Mouse (Mus musculus): ENCODE results near the gene Traf6. TPM values are rescaled to one million over a fixed set of nuclear protein-coding genes. Genes with fewer than 3 reads are reported as not detected.
A peak's percentile ranks its signal among the peaks of the same experiment; 100 is the strongest.

Traf6 gene
- 12.8 and 13.3 TPM in 2 replicates for polyA plus RNA-seq (2014; fragmentation: Nextera tagmentation; extraction: Ambion mirVana)

DNA sequence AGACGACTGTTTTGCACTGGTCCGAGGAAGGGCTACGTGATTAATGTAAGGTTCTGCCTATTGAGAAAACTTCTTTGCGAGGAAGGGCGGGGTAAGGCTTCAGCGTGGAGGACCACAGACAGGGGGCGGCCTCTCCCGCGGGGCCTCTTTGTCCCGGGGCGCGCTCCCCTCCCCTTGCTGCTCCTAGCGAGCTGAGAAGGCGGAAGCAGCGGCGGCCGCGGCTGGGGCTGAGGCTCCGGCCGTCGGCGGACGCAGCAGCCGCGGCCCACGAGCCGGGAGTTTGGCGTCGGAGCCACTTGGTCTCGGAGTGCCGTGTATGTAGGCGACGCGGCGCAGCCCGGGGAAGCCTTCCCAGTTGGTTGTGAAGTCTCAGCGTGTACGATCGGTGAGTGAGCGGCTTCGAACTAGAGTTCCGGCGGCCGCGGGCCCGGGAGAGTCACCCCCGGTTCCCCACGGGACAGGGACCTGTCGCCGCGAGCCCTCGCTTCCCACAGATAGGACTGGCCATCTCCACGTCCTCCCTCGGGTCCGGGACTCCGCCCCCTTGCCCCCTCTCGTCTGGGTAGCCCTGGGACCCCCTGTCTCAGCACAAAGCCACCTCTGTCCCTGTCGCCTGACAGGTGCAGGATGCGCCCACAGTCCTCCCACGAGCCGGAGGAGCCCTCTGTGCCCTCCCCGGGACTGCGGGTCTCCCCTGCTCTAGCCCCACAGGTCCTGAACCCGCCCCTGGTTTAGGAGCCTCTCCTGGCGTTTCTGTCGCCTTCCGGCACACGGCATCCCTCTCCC, at the start of gene Traf6:
Gene Traf6 (plus strand): TSS at position 194 of the 786 bp plus-strand sequence.
- ATAC-seq (ENCODE audit: low read depth) (peak; percentile 96), DNase-seq (ENCODE audit: low spot score) (peak; percentile 93)
- under 1% methylated on average over 51 of the region's 68 CpGs for WGBS
- Histone ChIP-seq H3K27me3 (replicated peaks; ENCODE audit: control insufficient read depth, insufficient read depth, low read length) (no peaks in the 10 kb centered on the region), H3K9ac (ENCODE audit: low read depth, low read length) (peak within 1 kb of the TSS; percentile 96), H3K27ac (replicated peaks; ENCODE audit: low read depth, low read length) (peak within 1 kb of the TSS; percentile 15), H3K9me3 (ENCODE audit: control insufficient read depth, low read length) (no peaks in the 10 kb centered on the region), H3K4me3 (ENCODE audit: low read depth, low read length) (peak within 1 kb of the TSS; percentile 91), H3K4me2 (ENCODE audit: low read depth, low read length) (peak within 1 kb of the TSS; percentile 73), H3K36me3 (ENCODE audit: control insufficient read depth, insufficient read depth, low read length) (no peaks in the 10 kb centered on the region), H3K4me1 (ENCODE audit: control insufficient read depth, insufficient read depth, low read length) (peaks cover 5% of the 10 kb centered on the region; the same call in 1 of the 2 replicates)

DNA sequence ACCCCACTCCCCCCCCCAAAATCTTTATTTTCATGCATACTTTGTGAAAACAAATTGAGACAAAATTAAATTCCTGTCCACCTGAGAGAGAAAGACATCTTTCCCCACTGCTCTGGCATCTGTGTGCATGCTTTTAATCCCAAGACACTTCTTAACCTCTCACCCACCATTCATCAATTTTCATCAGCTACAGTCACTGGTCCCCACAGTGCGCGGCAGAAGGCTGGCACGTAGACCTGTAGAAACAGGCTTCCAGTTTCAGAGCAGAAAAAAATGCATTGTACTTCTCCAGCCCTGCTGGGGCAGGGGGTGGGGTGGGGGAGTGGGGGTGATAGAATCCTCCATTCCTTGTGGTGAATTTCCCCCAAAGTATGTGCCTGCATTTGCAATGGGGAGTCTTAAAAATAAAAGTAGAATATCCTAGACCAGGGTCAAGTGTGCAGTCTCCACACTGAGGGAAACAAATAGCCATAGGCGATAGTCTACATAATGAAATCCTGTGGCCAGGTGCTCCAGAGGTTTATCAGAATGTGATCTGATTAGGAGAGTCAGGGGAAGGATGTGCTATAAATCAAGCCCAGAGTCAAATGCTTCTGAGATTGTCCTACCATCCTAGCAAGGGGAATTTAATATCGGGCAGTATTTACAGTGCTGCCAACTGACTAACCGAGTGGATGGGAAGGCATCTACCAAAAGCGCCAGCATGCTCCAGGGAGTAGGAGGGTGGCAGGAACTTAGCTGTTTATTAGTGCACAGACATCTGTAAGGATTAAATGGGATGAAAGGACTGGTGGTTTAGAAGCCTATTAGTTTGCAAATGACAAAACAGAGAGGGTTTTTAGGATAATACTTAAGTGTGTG, 39.0 kb upstream of the Traf6 start:
- Histone ChIP-seq H3K27me3 (replicated peaks; ENCODE audit: control insufficient read depth, insufficient read depth, low read length) (no peaks in the 10 kb centered on the region), H3K4me2 (ENCODE audit: low read depth, low read length) (no peak overlapping the region), H3K36me3 (ENCODE audit: control insufficient read depth, insufficient read depth, low read length) (no peaks in the 10 kb centered on the region), H3K9me3 (ENCODE audit: control insufficient read depth, low read length) (no peaks in the 10 kb centered on the region), H3K9ac (ENCODE audit: low read depth, low read length) (no peak overlapping the region), H3K4me3 (ENCODE audit: low read depth, low read length) (no peak overlapping the region), H3K27ac (replicated peaks; ENCODE audit: low read depth, low read length) (no peak overlapping the region), H3K4me1 (ENCODE audit: control insufficient read depth, insufficient read depth, low read length) (peaks cover 6% of the 10 kb centered on the region; the same call in 1 of the 2 replicates)
- DNase-seq (ENCODE audit: low spot score) (no peak), ATAC-seq (ENCODE audit: low read depth) (no peak)
- 44% methylated on average over 7 of the region's 7 CpGs for WGBS

DNA sequence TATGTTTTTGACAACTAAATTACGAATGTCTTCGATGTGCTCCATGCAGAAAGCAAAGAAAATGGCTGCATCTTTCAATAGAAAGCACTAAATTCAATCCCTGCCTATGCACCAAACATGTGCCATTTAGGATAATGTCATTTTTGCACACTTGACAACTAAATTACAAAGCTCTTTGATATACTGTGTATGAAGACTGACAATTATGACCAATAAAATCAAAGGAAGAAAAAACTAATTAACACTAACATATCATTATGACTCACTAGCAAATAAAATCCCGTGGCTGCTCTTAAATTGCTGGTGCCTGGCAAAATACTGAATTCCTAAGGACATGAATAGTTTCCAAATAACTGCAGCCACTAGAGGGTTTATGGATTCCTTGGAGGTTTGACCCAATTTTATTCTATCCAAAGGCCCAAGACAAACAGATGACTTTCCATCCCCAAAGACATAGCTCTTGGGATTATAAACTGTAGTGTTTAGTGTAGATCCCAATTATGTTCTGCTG, 38.3 kb upstream of the Traf6 start:
- DNase-seq (ENCODE audit: low spot score) (peak; percentile 24), ATAC-seq (ENCODE audit: low read depth) (no peak)
- whole genome bisulfite sequencing, result 68% methylated on average over 3 of the region's 3 CpGs
- Histone ChIP-seq H3K27me3 (replicated peaks; ENCODE audit: control insufficient read depth, insufficient read depth, low read length) (no peaks in the 10 kb centered on the region), H3K4me2 (ENCODE audit: low read depth, low read length) (no peak overlapping the region), H3K9ac (ENCODE audit: low read depth, low read length) (no peak overlapping the region), H3K4me1 (ENCODE audit: control insufficient read depth, insufficient read depth, low read length) (peaks cover 6% of the 10 kb centered on the region; the same call in 1 of the 2 replicates), H3K9me3 (ENCODE audit: control insufficient read depth, low read length) (no peaks in the 10 kb centered on the region), H3K4me3 (ENCODE audit: low read depth, low read length) (no peak overlapping the region), H3K27ac (replicated peaks; ENCODE audit: low read depth, low read length) (no peak overlapping the region), H3K36me3 (ENCODE audit: control insufficient read depth, insufficient read depth, low read length) (no peaks in the 10 kb centered on the region)

DNA sequence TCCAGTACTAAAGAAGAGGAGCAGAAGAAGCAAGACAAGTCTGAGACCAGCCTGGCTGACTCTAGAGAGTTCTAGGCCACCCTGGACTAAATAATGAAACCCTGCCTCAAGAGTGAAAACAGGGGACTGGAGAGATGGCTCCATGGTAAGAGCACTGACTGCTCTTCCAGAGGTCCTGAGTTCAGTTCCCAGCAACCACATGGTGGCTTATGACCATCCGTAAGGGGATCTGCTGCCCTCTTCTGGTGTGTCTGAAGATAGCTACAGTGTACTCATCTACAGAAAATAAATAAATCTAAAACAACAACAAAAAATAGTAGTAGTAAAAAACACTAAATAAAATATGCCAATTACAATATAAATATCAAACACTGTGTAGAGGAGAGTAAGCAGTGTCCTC, 32.4 kb upstream of the Traf6 start:
- Histone ChIP-seq H3K4me1 (ENCODE audit: control insufficient read depth, insufficient read depth, low read length) (peaks cover 9% of the 10 kb centered on the region; the same call in 1 of the 2 replicates), H3K36me3 (ENCODE audit: control insufficient read depth, insufficient read depth, low read length) (no peaks in the 10 kb centered on the region), H3K4me3 (ENCODE audit: low read depth, low read length) (no peak overlapping the region), H3K4me2 (ENCODE audit: low read depth, low read length) (no peak overlapping the region), H3K27me3 (replicated peaks; ENCODE audit: control insufficient read depth, insufficient read depth, low read length) (no peaks in the 10 kb centered on the region), H3K9me3 (ENCODE audit: control insufficient read depth, low read length) (no peaks in the 10 kb centered on the region), H3K27ac (replicated peaks; ENCODE audit: low read depth, low read length) (no peak overlapping the region), H3K9ac (ENCODE audit: low read depth, low read length) (no peak overlapping the region)
- WGBS, result 100% methylated on average over 1 of the region's 1 CpGs
- DNase-seq (ENCODE audit: low spot score) (no peak), ATAC-seq (ENCODE audit: low read depth) (no peak)

DNA sequence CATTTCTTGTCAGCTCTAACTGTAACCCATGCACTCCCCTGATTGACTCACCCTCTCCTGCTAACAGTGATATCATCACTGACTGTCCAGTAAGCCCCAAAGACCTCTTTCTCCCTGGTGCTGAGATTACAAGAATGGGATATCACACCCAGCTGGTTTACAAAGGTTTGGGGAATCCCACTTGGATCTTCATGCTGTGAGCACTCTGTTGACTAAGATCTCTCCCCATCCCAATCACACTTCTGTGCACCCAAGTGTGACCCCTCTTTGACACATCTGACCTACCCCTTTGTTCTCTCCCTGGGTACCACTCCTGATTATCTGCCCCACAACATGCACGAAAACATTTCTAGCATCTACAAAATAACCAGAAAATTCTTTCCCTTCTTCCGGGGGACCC, 29.9 kb upstream of the Traf6 start:
- Histone ChIP-seq H3K27ac (replicated peaks; ENCODE audit: low read depth, low read length) (peak overlapping the region; percentile 77; the same call in 1 of the 2 replicates), H3K4me3 (ENCODE audit: low read depth, low read length) (no peak overlapping the region), H3K9ac (ENCODE audit: low read depth, low read length) (no peak overlapping the region), H3K4me1 (ENCODE audit: control insufficient read depth, insufficient read depth, low read length) (peaks cover 9% of the 10 kb centered on the region; the same call in 1 of the 2 replicates), H3K4me2 (ENCODE audit: low read depth, low read length) (no peak overlapping the region), H3K27me3 (replicated peaks; ENCODE audit: control insufficient read depth, insufficient read depth, low read length) (no peaks in the 10 kb centered on the region), H3K9me3 (ENCODE audit: control insufficient read depth, low read length) (no peaks in the 10 kb centered on the region), H3K36me3 (ENCODE audit: control insufficient read depth, insufficient read depth, low read length) (no peaks in the 10 kb centered on the region)
- DNase-seq (ENCODE audit: low spot score) (no peak), ATAC-seq (ENCODE audit: low read depth) (no peak)
- WGBS, result 59% methylated on average over 2 of the region's 2 CpGs

DNA sequence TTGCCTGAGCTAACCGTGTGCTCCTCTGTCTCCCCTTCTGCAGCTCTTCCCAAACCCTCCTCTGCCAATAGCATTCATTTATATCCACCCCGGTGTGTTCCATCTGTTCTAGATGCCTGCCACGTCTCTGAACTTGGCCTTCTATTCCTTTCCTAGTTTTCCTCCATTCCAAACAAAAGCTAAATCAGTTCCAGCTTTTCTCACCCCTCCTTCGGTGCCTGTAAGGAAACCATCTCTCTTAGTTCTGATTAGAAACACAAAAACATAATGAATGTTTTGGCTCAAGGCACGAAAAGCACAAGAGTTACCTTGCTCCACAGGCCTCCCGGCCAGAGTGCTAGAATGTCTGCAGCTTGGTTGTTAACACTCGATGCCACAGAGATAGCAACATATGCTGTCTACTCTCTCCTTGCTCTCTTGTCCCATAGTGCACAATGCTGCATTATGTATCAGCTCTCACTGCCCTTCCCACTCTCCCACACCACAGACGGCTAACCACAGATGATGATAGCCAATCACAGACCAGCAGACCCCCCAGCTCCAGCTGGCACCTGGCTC, 29.0 kb upstream of the Traf6 start, which contains the start of the genes Rag1 and B230118H07Rik:
Gene Rag1 (minus strand): TSS at position 388 of the 558 bp plus-strand sequence.
Gene B230118H07Rik (minus strand): TSS at position 419 of the 558 bp plus-strand sequence.
- Histone ChIP-seq H3K4me1 (ENCODE audit: control insufficient read depth, insufficient read depth, low read length) (peaks cover 9% of the 10 kb centered on the region; the same call in 1 of the 2 replicates), H3K9ac (ENCODE audit: low read depth, low read length) (0 out of 2 replicates have a peak within 1 kb of the TSS, but pooled peaks have one; percentile 19), H3K9me3 (ENCODE audit: control insufficient read depth, low read length) (no peaks in the 10 kb centered on the region), H3K36me3 (ENCODE audit: control insufficient read depth, insufficient read depth, low read length) (no peaks in the 10 kb centered on the region), H3K27me3 (replicated peaks; ENCODE audit: control insufficient read depth, insufficient read depth, low read length) (no peaks in the 10 kb centered on the region), H3K27ac (replicated peaks; ENCODE audit: low read depth, low read length) (peak within 1 kb of the TSS; percentile 77), H3K4me3 (ENCODE audit: low read depth, low read length) (no peak within 1 kb of the TSS), H3K4me2 (ENCODE audit: low read depth, low read length) (peak within 1 kb of the TSS; percentile 25)
- ATAC-seq (ENCODE audit: low read depth) (peak; percentile 71), DNase-seq (ENCODE audit: low spot score) (peak; percentile 71)
- 22% methylated on average over 8 of the region's 8 CpGs for WGBS

DNA sequence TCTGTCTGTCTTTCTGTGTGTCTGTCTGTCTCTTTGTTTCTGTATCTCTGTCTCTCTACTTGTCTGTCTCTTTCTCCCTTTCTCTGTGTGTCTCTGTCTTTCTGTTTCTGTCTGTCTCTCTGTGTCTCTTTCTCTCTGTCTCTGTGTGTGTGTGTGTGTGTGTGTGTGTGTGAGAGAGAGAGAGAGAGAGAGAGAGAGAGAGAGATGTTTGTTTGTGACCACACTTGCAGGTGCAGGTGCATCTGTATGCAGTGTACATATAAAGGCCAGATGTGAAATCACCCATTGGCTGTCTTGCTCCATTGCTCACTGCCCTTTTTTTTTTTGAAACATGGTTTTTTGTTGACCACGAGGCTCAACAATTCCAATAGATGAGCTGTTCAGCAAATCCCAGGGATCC, 27.8 kb upstream of the Traf6 start:
- Histone ChIP-seq H3K36me3 (ENCODE audit: control insufficient read depth, insufficient read depth, low read length) (no peaks in the 10 kb centered on the region), H3K4me3 (ENCODE audit: low read depth, low read length) (no peak overlapping the region), H3K9ac (ENCODE audit: low read depth, low read length) (no peak overlapping the region), H3K27me3 (replicated peaks; ENCODE audit: control insufficient read depth, insufficient read depth, low read length) (no peaks in the 10 kb centered on the region), H3K9me3 (ENCODE audit: control insufficient read depth, low read length) (no peaks in the 10 kb centered on the region), H3K27ac (replicated peaks; ENCODE audit: low read depth, low read length) (no peak overlapping the region), H3K4me2 (ENCODE audit: low read depth, low read length) (no peak overlapping the region), H3K4me1 (ENCODE audit: control insufficient read depth, insufficient read depth, low read length) (peaks cover 9% of the 10 kb centered on the region; the same call in 1 of the 2 replicates)
- no peak for ATAC-seq (ENCODE audit: low read depth)
- 69% methylated on average over 1 of the region's 1 CpGs for WGBS
- DNase-seq (ENCODE audit: low spot score), result no peak

All from embryonic facial prominence, embryonic 14.5 days (tissue).